Mouse (Mus musculus): Measurements from ENCODE around the gene Otud1. TPM values are rescaled to one million over a fixed set of nuclear protein-coding genes. Genes with fewer than 3 reads are reported as not detected.

Otud1 gene
- 6.1 and 6.2 TPM in 2 replicates for polyA plus RNA-seq (2015; fragmentation: Nextera tagmentation; extraction: Ambion mirVana)

- H3K4me2 ChIP-seq, result peak within 1 kb of the TSS; percentile 63
- WGBS, result under 1% methylated on average over 62 of the region's 62 CpGs
- peak within 1 kb of the TSS; percentile 97 for H3K27ac ChIP-seq
- H3K36me3 ChIP-seq, result no peaks in the 10 kb centered on the region
- H3K27me3 ChIP-seq, result no peaks in the 10 kb centered on the region
- peak; percentile 97 for ATAC-seq (ENCODE audit: borderline replicate concordance, extremely low read depth, low FRiP score, low TSS enrichment)
- peak within 1 kb of the TSS; percentile 91 for H3K9ac ChIP-seq
- H3K9me3 ChIP-seq, result no peaks in the 10 kb centered on the region
- H3K4me3 ChIP-seq, result peak within 1 kb of the TSS; percentile 89
- H3K4me1 ChIP-seq, result peaks cover 18% of the 10 kb centered on the region; the same call in 1 of the 2 replicates
Measured at GRCm38 (mm10) chr2:19657158-19657874, at the start of gene Otud1. TSS of gene Otud1 (plus strand) at chr2:19657752.

DNA sequence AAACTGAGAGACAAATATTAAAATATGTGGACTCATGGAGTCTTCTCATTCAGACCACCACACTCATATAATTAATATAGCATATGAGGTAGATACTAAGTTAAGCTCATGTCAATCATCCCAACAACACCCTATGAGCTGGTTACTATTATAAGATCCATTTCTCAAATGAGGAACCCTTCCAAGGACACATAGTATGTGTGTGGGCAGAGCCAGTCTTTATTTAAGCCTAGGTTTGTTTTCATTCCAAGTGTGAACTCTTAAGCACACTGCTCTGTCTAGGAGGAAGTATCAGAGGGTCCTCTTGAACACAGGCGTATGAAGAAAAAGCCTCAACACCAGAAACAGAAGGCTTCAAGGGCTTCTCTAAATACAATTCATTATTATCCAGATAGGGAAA is 49.7 kb upstream of the Otud1 start:
- no peak for ATAC-seq (ENCODE audit: borderline replicate concordance, extremely low read depth, low FRiP score, low TSS enrichment)
- 55% methylated on average over 1 of the region's 1 CpGs for WGBS
- no peak overlapping the region for H3K4me2 ChIP-seq

DNA sequence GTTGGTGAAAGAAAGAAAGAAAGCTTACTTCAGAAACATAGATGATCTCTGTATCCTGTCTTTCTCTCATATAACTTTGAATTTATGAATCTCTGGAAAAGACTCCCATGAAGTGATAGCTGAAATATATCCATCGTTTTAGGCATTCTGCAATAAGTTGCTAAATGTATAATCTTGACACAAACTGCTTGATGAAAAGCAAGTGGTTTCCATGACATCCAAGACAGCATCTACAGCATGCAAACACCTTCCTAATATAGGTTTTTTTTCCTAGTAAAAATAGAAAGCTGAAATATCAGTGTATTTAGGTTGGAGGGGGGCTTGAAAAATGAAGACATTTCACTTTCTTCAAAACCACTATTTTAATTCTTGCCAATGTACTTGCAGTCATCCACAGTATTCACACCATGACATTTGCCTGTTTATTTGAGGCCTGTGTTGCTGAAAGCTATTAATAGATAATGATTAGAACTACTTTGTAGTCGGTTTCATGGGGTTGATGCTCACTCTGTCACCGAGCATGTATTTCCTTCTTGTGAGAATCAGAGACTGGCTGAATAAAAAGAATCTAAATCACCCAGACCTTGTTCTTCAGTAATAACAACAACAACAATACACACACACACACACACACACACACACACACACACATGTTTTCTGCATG is 49.0 kb upstream of the Otud1 start:
- H3K9me3 ChIP-seq, result no peaks in the 10 kb centered on the region

More for the DNA sequence above, 49.7 kb upstream of the Otud1 start:
- Histone ChIP-seq H3K9ac (no peak overlapping the region), H3K9me3 (no peaks in the 10 kb centered on the region), H3K4me3 (no peak overlapping the region), H3K27me3 (no peaks in the 10 kb centered on the region), H3K4me1 (no peaks in the 10 kb centered on the region), H3K36me3 (no peaks in the 10 kb centered on the region), H3K27ac (no peak overlapping the region)

DNA sequence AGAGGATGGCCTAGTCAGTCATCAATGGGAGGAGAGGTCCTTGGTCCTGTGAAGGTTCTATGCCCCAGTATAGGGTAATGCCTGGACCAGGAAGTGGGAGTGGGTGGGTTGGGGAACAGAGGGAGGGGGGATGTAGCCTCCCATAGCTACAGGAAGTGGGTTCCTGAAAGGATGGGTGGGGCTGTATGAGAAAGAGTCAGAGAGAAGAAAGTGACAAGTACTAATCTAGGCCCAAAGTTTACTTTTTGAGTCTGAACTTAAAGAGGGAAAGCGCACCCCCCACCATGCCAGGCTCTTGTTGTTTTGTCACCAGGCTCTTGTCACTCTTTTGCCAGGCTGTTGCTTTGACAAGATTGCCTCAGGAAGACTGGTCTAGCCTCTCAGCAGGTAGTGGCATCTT is 35.5 kb upstream of the Otud1 start:
- ATAC-seq (ENCODE audit: borderline replicate concordance, extremely low read depth, low FRiP score, low TSS enrichment), result no peak
- Histone ChIP-seq H3K4me2 (no peak overlapping the region), H3K36me3 (no peaks in the 10 kb centered on the region), H3K4me3 (no peak overlapping the region), H3K9ac (no peak overlapping the region), H3K27me3 (no peaks in the 10 kb centered on the region), H3K9me3 (no peaks in the 10 kb centered on the region), H3K4me1 (no peaks in the 10 kb centered on the region), H3K27ac (no peak overlapping the region)
- 78% methylated on average over 1 of the region's 1 CpGs for WGBS

More for the DNA sequence above, 49.0 kb upstream of the Otud1 start:
- Histone ChIP-seq H3K4me1 (no peaks in the 10 kb centered on the region), H3K27ac (no peak overlapping the region), H3K9ac (no peak overlapping the region), H3K4me3 (no peak overlapping the region), H3K4me2 (no peak overlapping the region), H3K27me3 (no peaks in the 10 kb centered on the region), H3K36me3 (no peaks in the 10 kb centered on the region)
- no peak for ATAC-seq (ENCODE audit: borderline replicate concordance, extremely low read depth, low FRiP score, low TSS enrichment)
- WGBS, result 65% methylated on average over 3 of the region's 3 CpGs

DNA sequence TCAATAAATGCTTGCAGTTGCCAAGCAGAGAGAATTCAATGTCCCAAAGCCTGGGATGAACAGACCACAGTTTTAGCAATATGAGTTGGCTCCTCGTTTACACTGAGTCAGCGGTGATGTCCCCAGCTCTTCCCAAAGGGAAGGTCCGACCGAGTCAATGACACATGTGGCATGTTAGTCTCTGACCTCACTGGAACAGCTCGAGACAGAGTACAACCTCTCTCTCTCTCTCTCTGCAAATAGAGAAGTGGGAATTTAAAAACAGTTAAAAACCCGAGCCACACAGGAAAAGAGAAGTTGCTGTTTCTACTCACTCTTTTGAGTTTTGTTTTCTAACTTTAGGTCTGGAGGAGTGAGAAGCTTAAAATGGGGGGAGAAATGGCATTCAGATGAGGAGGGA is 30.5 kb upstream of the Otud1 start:
- 68% methylated on average over 6 of the region's 6 CpGs for WGBS
- Histone ChIP-seq H3K27me3 (no peaks in the 10 kb centered on the region), H3K9ac (no peak overlapping the region), H3K4me1 (no peaks in the 10 kb centered on the region), H3K27ac (no peak overlapping the region), H3K4me2 (no peak overlapping the region), H3K4me3 (no peak overlapping the region), H3K9me3 (no peaks in the 10 kb centered on the region), H3K36me3 (no peaks in the 10 kb centered on the region)
- ATAC-seq (ENCODE audit: borderline replicate concordance, extremely low read depth, low FRiP score, low TSS enrichment), result no peak

- Histone ChIP-seq H3K27me3 (no peaks in the 10 kb centered on the region), H3K36me3 (no peaks in the 10 kb centered on the region)
Measured at GRCm38 (mm10) chr2:19627920-19628608, 29.5 kb upstream of the Otud1 start.

DNA sequence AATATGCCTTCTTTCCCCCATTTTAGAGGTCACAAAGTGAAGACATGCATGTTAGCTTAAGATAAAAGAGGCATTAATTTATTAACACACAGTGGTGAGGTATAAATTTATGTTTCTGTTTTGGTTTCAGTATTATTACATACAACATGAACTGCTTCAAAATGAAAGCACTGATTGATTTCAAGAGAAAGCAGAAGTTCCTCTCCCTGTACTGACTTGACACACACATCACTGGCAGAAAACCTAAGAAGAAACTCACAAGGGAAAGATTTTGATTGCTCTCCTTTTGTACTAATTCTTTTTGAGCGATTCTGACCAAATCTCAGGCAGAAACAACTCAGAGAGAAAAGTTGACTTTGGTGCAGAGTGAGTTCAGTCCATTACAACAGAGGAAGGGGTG is 27.0 kb upstream of the Otud1 start:
- WGBS, result 79% methylated on average over 1 of the region's 1 CpGs
- ATAC-seq (ENCODE audit: borderline replicate concordance, extremely low read depth, low FRiP score, low TSS enrichment), result no peak
- no peak overlapping the region for H3K4me2 ChIP-seq
- no peak overlapping the region for H3K9ac ChIP-seq
- no peaks in the 10 kb centered on the region for H3K4me1 ChIP-seq
- no peak overlapping the region for H3K4me3 ChIP-seq
- no peaks in the 10 kb centered on the region for H3K36me3 ChIP-seq
- no peaks in the 10 kb centered on the region for H3K9me3 ChIP-seq
- no peaks in the 10 kb centered on the region for H3K27me3 ChIP-seq
- no peak overlapping the region for H3K27ac ChIP-seq

More at GRCm38 (mm10) chr2:19627920-19628608, 29.5 kb upstream of the Otud1 start:
- H3K4me3 ChIP-seq, result no peak overlapping the region
- 78% methylated on average over 4 of the region's 4 CpGs for WGBS
- no peak overlapping the region for H3K27ac ChIP-seq
- no peaks in the 10 kb centered on the region for H3K9me3 ChIP-seq
- H3K9ac ChIP-seq, result no peak overlapping the region
- H3K4me2 ChIP-seq, result no peak overlapping the region
- no peak for ATAC-seq (ENCODE audit: borderline replicate concordance, extremely low read depth, low FRiP score, low TSS enrichment)
- H3K4me1 ChIP-seq, result no peaks in the 10 kb centered on the region

- ATAC-seq (ENCODE audit: borderline replicate concordance, extremely low read depth, low FRiP score, low TSS enrichment), result no peak
- WGBS, result 58% methylated on average over 2 of the region's 2 CpGs
Measured at GRCm38 (mm10) chr2:19633406-19633920, 24.1 kb upstream of the Otud1 start.

GRCm38 (mm10) chr2:19645182-19645581 is 12.4 kb upstream of the Otud1 start:
- Histone ChIP-seq H3K27me3 (no peaks in the 10 kb centered on the region), H3K4me2 (no peak overlapping the region), H3K27ac (no peak overlapping the region), H3K9me3 (no peaks in the 10 kb centered on the region), H3K36me3 (no peaks in the 10 kb centered on the region), H3K4me3 (no peak overlapping the region), H3K4me1 (no peaks in the 10 kb centered on the region), H3K9ac (no peak overlapping the region)
- 45% methylated on average over 2 of the region's 2 CpGs for WGBS
- ATAC-seq (ENCODE audit: borderline replicate concordance, extremely low read depth, low FRiP score, low TSS enrichment), result no peak

More at GRCm38 (mm10) chr2:19633406-19633920, 24.1 kb upstream of the Otud1 start:
- Histone ChIP-seq H3K27ac (no peak overlapping the region), H3K27me3 (no peaks in the 10 kb centered on the region), H3K4me1 (no peaks in the 10 kb centered on the region), H3K9me3 (no peaks in the 10 kb centered on the region), H3K9ac (no peak overlapping the region), H3K36me3 (no peaks in the 10 kb centered on the region), H3K4me2 (no peak overlapping the region), H3K4me3 (no peak overlapping the region)

DNA sequence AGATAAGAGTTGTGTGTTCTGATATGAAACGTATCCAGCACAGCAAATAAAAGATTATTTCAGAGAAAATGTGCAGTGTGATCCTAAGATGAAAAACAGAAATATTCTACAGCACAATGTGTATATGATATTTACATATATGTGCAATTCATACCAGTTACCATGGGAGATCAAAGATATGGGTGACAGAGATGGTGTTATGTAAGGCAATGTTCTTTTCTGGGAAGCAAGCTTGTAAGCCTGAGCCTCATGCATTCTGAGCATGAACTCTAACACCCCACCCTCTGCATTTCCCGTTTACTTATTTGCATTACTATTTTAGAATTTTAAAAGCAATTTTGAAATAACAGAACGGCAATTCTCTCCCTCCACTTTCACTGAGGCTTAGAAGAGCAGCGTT is 11.4 kb upstream of the Otud1 start:
- no peaks in the 10 kb centered on the region for H3K9me3 ChIP-seq
- no peaks in the 10 kb centered on the region for H3K4me1 ChIP-seq
- ATAC-seq (ENCODE audit: borderline replicate concordance, extremely low read depth, low FRiP score, low TSS enrichment), result no peak
- no peaks in the 10 kb centered on the region for H3K36me3 ChIP-seq
- no peak overlapping the region for H3K4me3 ChIP-seq
- H3K4me2 ChIP-seq, result no peak overlapping the region
- H3K9ac ChIP-seq, result no peak overlapping the region
- 64% methylated on average over 4 of the region's 4 CpGs for WGBS
- no peak overlapping the region for H3K27ac ChIP-seq
- H3K27me3 ChIP-seq, result no peaks in the 10 kb centered on the region

DNA sequence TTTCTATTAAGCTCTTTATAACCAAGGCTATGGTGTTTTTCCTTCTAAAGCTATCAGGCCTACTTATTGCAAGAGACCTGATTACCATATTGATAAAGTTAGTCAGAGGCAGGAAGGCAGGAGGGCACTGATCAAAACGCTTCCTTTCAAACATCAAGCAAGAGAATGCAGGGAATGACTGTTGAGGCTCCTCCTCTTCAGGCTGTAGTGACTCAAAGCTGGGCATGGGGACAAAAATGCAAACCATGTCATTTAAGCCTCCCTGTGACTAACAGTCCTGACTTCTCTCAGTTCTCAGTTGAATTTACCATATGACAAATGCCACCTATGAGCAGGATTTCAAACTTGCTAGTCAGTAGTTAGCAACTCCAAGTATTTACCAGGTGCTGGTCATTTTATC is 10.6 kb upstream of the Otud1 start:
- Histone ChIP-seq H3K4me2 (no peak overlapping the region), H3K9me3 (no peaks in the 10 kb centered on the region), H3K27ac (no peak overlapping the region), H3K36me3 (no peaks in the 10 kb centered on the region), H3K9ac (no peak overlapping the region), H3K27me3 (no peaks in the 10 kb centered on the region), H3K4me1 (no peaks in the 10 kb centered on the region), H3K4me3 (no peak overlapping the region)
- no peak for ATAC-seq (ENCODE audit: borderline replicate concordance, extremely low read depth, low FRiP score, low TSS enrichment)
- WGBS, result 5% methylated on average over 1 of the region's 1 CpGs

- no peaks in the 10 kb centered on the region for H3K27me3 ChIP-seq
- no peaks in the 10 kb centered on the region for H3K9me3 ChIP-seq
- WGBS, result 29% methylated on average over 5 of the region's 5 CpGs
- no peak for ATAC-seq (ENCODE audit: borderline replicate concordance, extremely low read depth, low FRiP score, low TSS enrichment)
- H3K4me3 ChIP-seq, result peak overlapping the region; percentile 89
- H3K36me3 ChIP-seq, result no peaks in the 10 kb centered on the region
- no peak overlapping the region for H3K9ac ChIP-seq
- no peak overlapping the region for H3K27ac ChIP-seq
- peak overlapping the region; percentile 63 for H3K4me2 ChIP-seq
- peaks cover 15% of the 10 kb centered on the region; the same call in 1 of the 2 replicates for H3K4me1 ChIP-seq
Measured at GRCm38 (mm10) chr2:19656436-19656835, 1.1 kb upstream of the Otud1 start.
